Mouse (Mus musculus): Measurements from ENCODE around the gene Eif2s1.
A peak's percentile ranks its signal among the peaks of the same experiment; 100 is the strongest.

The Eif2s1 gene

GRCm38 (mm10) chr12:78861496-78862253, at the start of gene Eif2s1, which contains the start of gene Atp6v1d:
Gene Eif2s1, plus strand, starts transcription at chr12:78861819.
Gene Atp6v1d, minus strand, starts transcription at chr12:78861638.
- peak; percentile 99 for DNase-seq (ENCODE audit: low read depth, low spot score)

GRCm38 (mm10) chr12:78814437-78814836, 47.2 kb upstream of the Eif2s1 start:
- DNase-seq (ENCODE audit: low read depth, low spot score), result no peak

GRCm38 (mm10) chr12:78834496-78834895, 27.1 kb upstream of the Eif2s1 start:
- DNase-seq (ENCODE audit: low read depth, low spot score), result no peak

DNA sequence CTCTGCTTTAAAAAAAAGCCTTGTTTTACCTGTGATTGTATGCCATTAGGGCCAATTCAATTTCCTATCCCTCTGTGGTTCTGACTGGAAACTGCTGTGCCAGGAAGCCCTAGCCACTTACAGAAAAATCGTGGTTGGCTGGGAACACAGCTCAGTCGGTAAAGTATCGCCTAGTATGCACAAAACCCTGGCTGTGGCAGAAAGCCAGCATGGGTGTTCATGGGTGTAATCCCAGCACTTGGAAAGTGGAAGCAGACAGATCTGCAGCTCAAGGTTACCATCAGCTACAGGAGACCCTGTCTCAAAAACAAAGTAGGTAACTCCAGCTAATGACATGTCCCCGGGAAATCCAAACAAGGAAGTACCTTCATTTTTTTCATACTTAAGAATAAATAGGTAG, 21.7 kb upstream of the Eif2s1 start:
- no peak for DNase-seq (ENCODE audit: low read depth, low spot score)

- DNase-seq (ENCODE audit: low read depth, low spot score), result no peak
These were observed 19.2 kb upstream of the Eif2s1 start for GRCm38 (mm10) chr12:78842429-78842828.

GRCm38 (mm10) chr12:78848246-78848645, 13.4 kb upstream of the Eif2s1 start:
- no peak for DNase-seq (ENCODE audit: low read depth, low spot score)

DNA sequence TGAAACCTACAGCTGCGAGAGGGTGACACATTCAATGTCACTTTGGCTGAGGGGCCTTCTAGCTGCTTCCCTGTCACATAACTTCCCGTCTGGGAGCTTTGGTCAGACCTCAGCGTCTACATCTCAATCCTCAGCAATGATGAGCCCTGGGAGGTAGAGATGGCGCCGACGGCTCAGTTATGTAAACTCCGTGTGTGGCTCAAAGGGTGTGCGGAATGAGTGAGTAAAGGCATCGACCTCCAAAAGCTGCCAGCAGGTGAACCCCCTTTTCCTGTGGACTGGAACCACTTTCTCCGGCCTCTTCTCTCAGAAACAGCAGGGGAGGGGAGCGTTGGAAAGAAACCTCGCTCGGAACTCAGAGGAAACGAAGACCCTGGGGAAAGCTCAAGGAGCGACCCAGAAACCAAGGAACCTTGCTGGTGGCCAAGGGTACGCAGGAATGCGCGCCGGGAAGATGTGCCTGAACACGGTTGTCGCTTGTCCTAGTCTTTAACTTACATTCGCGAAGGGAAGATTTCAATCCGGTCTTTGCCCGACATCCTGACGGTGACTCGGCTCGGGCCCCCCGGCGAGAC, 611 bp upstream of the Eif2s1 start:
- peak; percentile 64 for DNase-seq (ENCODE audit: low read depth, low spot score)

DNA sequence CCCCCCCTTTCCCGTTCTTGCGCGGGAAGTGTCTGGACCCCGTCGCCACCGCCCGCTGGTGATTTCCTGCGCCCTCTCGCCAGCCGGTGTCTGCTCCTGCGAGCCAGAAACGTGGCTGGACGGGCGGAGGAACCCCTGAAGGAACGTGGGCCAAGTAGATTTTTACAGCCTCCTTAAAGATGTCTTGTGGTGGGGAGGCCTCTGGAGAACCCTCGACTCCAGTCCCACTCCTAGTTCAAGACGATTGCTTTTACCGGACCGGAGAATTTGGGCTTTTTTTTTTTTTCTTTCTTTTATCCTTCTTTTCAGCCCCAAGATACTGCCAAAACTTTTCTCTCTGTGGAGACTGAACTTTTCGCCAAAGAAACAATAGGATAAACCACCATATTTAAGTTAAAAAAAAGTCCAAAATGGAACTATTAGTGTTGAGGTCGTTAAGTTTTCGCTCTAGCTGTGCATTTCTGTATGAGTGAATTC, 673 bp downstream of the Eif2s1 start:
- no peak for DNase-seq (ENCODE audit: low read depth, low spot score)

- DNase-seq (ENCODE audit: low read depth, low spot score), result peak; percentile 20
These were observed 3.8 kb downstream of the Eif2s1 start for GRCm38 (mm10) chr12:78865434-78865833.

DNA sequence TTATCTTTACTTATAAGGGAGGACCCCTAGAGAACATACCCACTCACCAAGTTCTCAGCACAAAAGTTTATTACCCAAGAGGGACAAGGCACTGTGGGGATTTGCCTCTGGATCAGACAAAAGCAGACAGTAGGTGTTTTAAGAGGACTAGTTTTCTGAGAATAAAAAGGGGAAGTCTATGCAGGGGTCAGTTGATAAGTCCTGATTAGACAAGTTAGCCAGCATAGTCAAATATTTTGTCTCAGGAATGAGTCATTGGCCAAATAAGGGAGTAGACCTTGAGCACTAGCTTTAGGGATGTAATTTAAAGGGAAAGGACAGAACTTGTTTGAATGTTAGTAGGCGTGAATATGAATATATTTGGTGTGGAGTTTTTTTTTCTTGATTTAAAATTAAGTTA, 6.5 kb downstream of the Eif2s1 start:
- DNase-seq (ENCODE audit: low read depth, low spot score), result no peak

DNA sequence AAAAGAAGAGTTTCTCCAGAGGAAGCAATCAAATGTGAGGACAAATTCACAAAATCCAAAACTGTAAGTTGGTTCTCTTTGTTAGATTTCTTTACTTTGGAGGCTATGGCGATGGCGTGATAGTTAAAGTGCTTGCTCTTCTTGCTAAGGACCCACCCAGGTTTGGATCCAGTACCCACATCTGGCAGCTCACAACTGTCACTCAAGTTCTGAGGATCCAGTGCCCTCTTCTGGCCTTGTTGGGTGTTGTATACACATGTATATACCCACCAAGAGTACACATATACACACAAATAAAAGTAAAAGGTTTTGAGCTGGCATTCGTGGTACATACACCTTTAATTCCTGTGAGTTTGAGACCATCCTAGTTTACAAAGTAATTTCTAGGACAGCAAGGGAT, 13.0 kb downstream of the Eif2s1 start:
- DNase-seq (ENCODE audit: low read depth, low spot score), result no peak

- no peak for DNase-seq (ENCODE audit: low read depth, low spot score)
These were observed 28.4 kb downstream of the Eif2s1 start for GRCm38 (mm10) chr12:78890062-78890461.

- no peak for DNase-seq (ENCODE audit: low read depth, low spot score)
These were observed 29.5 kb downstream of the Eif2s1 start for GRCm38 (mm10) chr12:78891149-78891548.

DNA sequence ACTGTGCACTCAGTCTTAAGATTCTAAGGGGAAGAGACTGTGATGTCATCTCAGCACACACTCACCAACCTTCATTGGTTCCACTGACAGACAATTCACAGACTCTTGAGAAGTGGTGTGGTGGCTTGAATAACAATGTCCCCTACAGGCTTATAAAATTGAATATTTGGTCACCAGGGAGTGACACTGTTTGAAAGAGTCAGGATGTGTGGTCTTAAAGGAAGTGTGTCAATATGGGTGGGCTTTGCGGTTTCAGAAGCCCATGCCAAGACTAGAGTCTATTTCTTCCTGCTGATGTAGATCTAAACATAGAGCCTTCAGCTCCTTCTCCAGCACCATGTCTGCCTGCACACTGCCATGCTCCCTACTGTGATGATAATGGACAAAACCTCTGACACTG, 36.2 kb downstream of the Eif2s1 start:
- DNase-seq (ENCODE audit: low read depth, low spot score), result no peak

DNA sequence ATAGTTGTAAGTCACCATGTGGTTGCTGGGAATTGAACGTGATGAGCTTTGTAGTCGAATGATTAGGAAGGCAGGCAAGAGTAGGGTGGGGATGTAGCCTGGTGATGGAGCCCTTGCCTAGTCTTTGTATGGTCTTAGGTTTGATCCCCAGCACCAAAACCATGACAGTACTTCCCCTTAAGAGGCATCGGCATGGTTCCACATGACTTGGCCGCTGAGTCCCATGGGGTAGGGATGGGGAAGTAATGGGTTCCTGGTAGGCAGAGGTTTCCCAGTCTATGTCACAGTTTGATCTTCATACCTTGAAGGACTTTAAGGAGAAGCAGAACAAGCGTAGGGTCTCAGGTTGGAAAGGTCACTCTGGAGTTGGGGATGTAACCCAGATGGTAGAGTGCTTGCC, 39.8 kb downstream of the Eif2s1 start:
- no peak for DNase-seq (ENCODE audit: low read depth, low spot score)

- no peak for DNase-seq (ENCODE audit: low read depth, low spot score)
These were observed 41.7 kb downstream of the Eif2s1 start for GRCm38 (mm10) chr12:78903313-78903712.

- no peak for DNase-seq (ENCODE audit: low read depth, low spot score)
These were observed 42.9 kb downstream of the Eif2s1 start for GRCm38 (mm10) chr12:78904499-78904898.

DNA sequence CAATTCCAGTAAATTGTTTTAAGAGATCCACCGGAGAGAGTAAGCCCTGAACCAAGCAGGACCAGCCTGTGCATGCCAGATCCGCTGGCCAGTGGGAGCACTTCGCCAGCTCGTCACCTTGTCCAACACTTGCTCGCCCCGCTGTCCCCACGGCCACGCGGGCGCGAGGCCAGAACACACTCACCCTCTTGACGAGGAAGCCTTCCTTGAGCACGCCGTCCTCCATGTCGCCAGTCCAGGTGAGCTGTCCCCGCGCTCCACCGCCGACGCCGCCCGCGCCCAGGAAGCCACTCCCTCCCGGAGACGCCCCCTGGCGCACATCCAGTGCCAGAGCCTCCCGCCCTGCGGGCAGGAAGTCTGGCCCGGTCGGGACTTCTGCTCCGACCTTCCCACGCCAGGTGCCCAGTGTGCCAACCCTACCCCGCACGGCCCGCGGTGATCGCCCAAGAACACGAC, 45.1 kb downstream of the Eif2s1 start, which contains the start of gene Plek2:
TSS of gene Plek2 (minus strand) at position 258 of the 456 bp plus-strand sequence.
- DNase-seq (ENCODE audit: low read depth, low spot score), result peak; percentile 53

- no peak for DNase-seq (ENCODE audit: low read depth, low spot score)
These were observed 46.5 kb downstream of the Eif2s1 start for GRCm38 (mm10) chr12:78908081-78908605.

DNA sequence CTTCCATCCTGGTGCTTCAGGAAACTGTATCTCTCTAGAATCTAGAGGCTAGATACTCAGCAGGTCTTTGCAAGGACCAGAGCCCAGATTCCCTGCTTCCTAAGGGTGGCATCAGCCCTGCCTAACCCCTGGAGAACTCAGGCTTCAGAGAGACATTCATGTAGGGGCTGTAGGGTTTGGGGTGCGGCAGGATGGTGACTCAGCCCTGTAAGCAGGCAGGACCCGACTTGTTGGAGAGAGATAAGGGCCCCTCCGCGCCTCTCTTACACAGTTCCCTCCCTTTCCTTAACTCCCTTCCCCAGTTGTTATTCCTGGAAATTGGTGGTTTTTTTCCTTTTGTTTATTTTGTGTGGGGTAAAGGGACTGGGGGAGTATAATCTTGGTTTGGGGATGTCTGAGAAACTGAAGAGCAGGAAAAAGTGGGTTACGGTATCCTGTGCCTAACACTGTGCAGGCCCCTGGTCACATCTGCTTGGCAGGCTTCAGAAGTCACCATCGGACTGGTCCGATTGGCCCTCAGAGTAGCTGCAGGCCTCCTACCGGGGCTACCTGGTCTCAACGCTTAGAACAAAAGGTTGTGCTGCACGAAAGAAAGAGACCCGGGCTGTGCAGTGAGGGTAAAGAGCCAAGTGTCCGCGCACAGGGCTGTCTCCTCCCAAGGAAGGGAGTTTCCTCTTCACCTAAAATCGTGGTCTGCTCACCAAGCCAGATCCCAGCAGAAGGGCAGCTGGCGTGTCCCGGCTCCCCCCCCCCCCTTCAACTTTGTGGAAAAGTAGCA, 49.3 kb downstream of the Eif2s1 start:
- DNase-seq (ENCODE audit: low read depth, low spot score), result no peak

- peak; percentile 19 for DNase-seq (ENCODE audit: low read depth, low spot score)
These were observed 50.2 kb downstream of the Eif2s1 start for GRCm38 (mm10) chr12:78911707-78912417.
